Mouse (Mus musculus): ENCODE measurements around the gene Gys1.
A peak's percentile ranks its signal among the peaks of the same experiment; 100 is the strongest.
"Not testable (repeated sequence)": the region's sequence is repeated elsewhere in the genome, so short reads cannot be mapped to it uniquely, and the experiment has no call there.

The Gys1 gene

GRCm38 (mm10) chr7:45480310-45480709, 45.7 kb downstream of the Gys1 start:
- DNase-seq (ENCODE audit: low spot score in 2 of 2): not testable (repeated sequence)

GRCm38 (mm10) chr7:45481374-45481927, 46.8 kb downstream of the Gys1 start, which contains the start of gene Tulp2:
Gene Tulp2, plus strand, starts transcription at chr7:45481877.
- peak in 1 of 2 experiments; percentile 75 for DNase-seq (ENCODE audit: low spot score in 2 of 2)

GRCm38 (mm10) chr7:45482166-45482565, 47.5 kb downstream of the Gys1 start:
- no peak for DNase-seq (ENCODE audit: low spot score in 2 of 2)

GRCm38 (mm10) chr7:45484985-45485384, 50.3 kb downstream of the Gys1 start:
- DNase-seq (ENCODE audit: low spot score in 2 of 2): not testable (repeated sequence)

GRCm38 (mm10) chr7:45486158-45486557, 51.5 kb downstream of the Gys1 start:
- no peak for DNase-seq (ENCODE audit: low spot score in 2 of 2)

- DNase-seq (ENCODE audit: low spot score in 2 of 2): no peak
These were observed 52.2 kb downstream of the Gys1 start, which contains the start of gene Gm45808 for GRCm38 (mm10) chr7:45486761-45487415. Gene Gm45808, minus strand, starts transcription at chr7:45486811.

GRCm38 (mm10) chr7:45487861-45488292, 53.2 kb downstream of the Gys1 start:
- DNase-seq (ENCODE audit: low spot score in 2 of 2): no peak

- DNase-seq (ENCODE audit: low spot score in 2 of 2): no peak
These were observed 53.9 kb downstream of the Gys1 start, which contains the start of gene Dhdh for GRCm38 (mm10) chr7:45488293-45489204. Gene Dhdh, minus strand, starts transcription at chr7:45488805.

GRCm38 (mm10) chr7:45489578-45489977, 54.9 kb downstream of the Gys1 start:
- DNase-seq (ENCODE audit: low spot score in 2 of 2): no peak

GRCm38 (mm10) chr7:45490822-45491221, 56.2 kb downstream of the Gys1 start:
- no peak for DNase-seq (ENCODE audit: low spot score in 2 of 2)

- no peak for DNase-seq (ENCODE audit: low spot score in 2 of 2)
These were observed 56.6 kb downstream of the Gys1 start for GRCm38 (mm10) chr7:45491264-45491663.

- DNase-seq (ENCODE audit: low spot score in 2 of 2): no peak
These were observed 57.7 kb downstream of the Gys1 start for GRCm38 (mm10) chr7:45492225-45492844.

GRCm38 (mm10) chr7:45492951-45493350, 58.3 kb downstream of the Gys1 start:
- no peak for DNase-seq (ENCODE audit: low spot score in 2 of 2)

GRCm38 (mm10) chr7:45494548-45494947, 59.9 kb downstream of the Gys1 start:
- DNase-seq (ENCODE audit: low spot score in 2 of 2): no peak

- no peak for DNase-seq (ENCODE audit: low spot score in 2 of 2)
These were observed 63.8 kb downstream of the Gys1 start for GRCm38 (mm10) chr7:45498427-45498826.
